Mouse (Mus musculus) stomach, postnatal 0 days (tissue): ENCODE measurements around the gene Foxo4. TPM values are rescaled to one million over a fixed set of nuclear protein-coding genes. Genes with fewer than 3 reads are reported as not detected.

Source experiments
- ATAC-seq: fragments of 200-750 bp; cut with Nextera tagmentation; 2 replicates; pipeline ENCODE4 v1.8.0; 2017; ENCODE audit not compliant: low FRiP score, low TSS enrichment
- DNase-seq: peaks from one replicate; pipeline ENCODE4 v3.0.0-alpha.2; 2016; ENCODE audit warnings: low spot score
- H3K27ac ChIP-seq: fragments of 300-500 bp; sonication (generic); replicated peaks from 2 replicates; pipeline ENCODE4 v1.5.1; 2014; ENCODE audit warnings: mild to moderate bottlenecking, control low read depth
- H3K27me3 ChIP-seq: fragments of 300-500 bp; sonication (generic); 2 replicates; pipeline ENCODE4 v1.6.1; 2014; ENCODE audit warnings: low read length; ENCODE audit not compliant: control insufficient read depth, insufficient read depth
- H3K36me3 ChIP-seq: fragments of 300-500 bp; sonication (generic); 2 replicates; pipeline ENCODE4 v1.6.1; 2014; ENCODE audit warnings: low read length, mixed read lengths; ENCODE audit not compliant: control insufficient read depth, insufficient read depth
- H3K4me1 ChIP-seq: fragments of 300-500 bp; sonication (generic); replicated peaks from 2 replicates; pipeline ENCODE4 v1.6.1; 2014; ENCODE audit warnings: antibody characterized with exemption; ENCODE audit not compliant: control insufficient read depth, insufficient read depth
- H3K4me2 ChIP-seq: fragments of 300-500 bp; sonication (generic); replicated peaks from 2 replicates; pipeline ENCODE4 v1.6.1; 2014; ENCODE audit warnings: low read depth, mild to moderate bottlenecking, control low read depth, moderate library complexity
- H3K4me3 ChIP-seq: fragments of 300-500 bp; sonication (generic); 2 replicates; pipeline ENCODE4 v1.5.1; 2014; ENCODE audit warnings: low read depth, low read length, control low read depth
- H3K9ac ChIP-seq: fragments of 300-500 bp; sonication (generic); 2 replicates; pipeline ENCODE4 v1.6.1; 2014; ENCODE audit warnings: mild to moderate bottlenecking, low read length, control low read depth, mixed read lengths
- H3K9me3 ChIP-seq: fragments of 300-500 bp; sonication (generic); 2 replicates; pipeline ENCODE4 v1.6.1; 2016; ENCODE audit warnings: low read length; ENCODE audit not compliant: control insufficient read depth
- CTCF ChIP-seq: IDR thresholded peaks from 2 replicates; pipeline ENCODE4 v1.5.1; 2016; ENCODE audit warnings: antibody characterized with exemption, low read depth, mild to moderate bottlenecking, moderate library complexity
- EP300 ChIP-seq: optimal IDR thresholded peaks from 2 replicates; pipeline ENCODE3; 2016; ENCODE audit warnings: antibody characterized with exemption
- WGBS: fragments of 180-500 bp; shearing (Covaris S2); extraction: QIAGEN DNeasy Blood & Tissue Kit; methylation state at CpG from one replicate; pipeline ENCODE4 v1.1.7; 2014; 5-methylcytosine and 5-hydroxymethylcytosine counted together
- polyA plus RNA-seq: library from polyadenylated mRNA; unstranded; fragments of >200 nt; fragmentation: Nextera tagmentation; extraction: Ambion mirVana; gene quantifications from 2 replicates; pipeline ENCODE4 v1.2.1, GENCODE M21; 2015

Gene Foxo4
- polyA plus RNA-seq, 1 experiment from 2014 or later, result 0.97 TPM

GRCm38 (mm10) chrX:101299473-101300426, 45.4 kb downstream of the Foxo4 start:
- no peaks in the 10 kb centered on the region for H3K9me3 ChIP-seq
- no peaks in the 10 kb centered on the region for H3K4me1 ChIP-seq
- WGBS, result 18% methylated on average over 11 of the region's 13 CpGs
- no peak for TF ChIP-seq EP300
- TF ChIP-seq CTCF, result no peak
- DNase-seq, result no peak
- H3K9ac ChIP-seq, result peak overlapping the region; percentile 27; the same call in 1 of the 2 replicates
- H3K4me3 ChIP-seq, result peak overlapping the region; percentile 27
- no peaks in the 10 kb centered on the region for H3K36me3 ChIP-seq
- peak; percentile 13; the same call in 1 of the 2 replicates for ATAC-seq
- peak overlapping the region; percentile 54 for H3K4me2 ChIP-seq
- H3K27ac ChIP-seq, result no peak overlapping the region
- H3K27me3 ChIP-seq, result no peaks in the 10 kb centered on the region

DNA sequence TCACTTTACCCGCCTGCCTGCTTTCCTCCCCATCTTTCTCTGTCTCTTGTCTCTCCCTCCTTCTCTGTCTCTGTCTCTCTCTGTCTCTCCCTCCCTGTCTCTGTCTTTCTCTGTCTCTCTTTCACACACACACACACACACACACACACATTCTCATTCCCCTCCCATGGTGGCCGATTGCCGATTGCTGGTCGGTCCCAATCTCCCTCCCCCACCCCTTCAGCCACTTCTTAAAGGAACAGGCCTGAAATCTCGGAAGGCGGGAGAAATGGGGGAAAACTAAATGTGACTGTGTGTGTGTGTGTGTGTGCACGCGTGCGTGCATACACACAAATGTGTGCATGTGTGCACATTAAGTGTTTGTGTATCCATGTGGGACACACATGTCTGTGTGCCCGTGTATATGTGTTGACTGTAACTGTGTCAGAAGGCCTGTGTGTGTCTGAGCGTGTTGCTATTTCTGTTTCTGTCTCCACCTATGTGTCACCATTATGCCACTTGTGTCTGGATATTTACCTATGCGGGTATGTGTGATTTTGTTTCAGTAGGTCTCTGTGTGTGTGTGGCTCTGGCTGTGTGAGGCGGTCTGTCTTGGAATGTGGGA, 46.2 kb downstream of the Foxo4 start:
- H3K36me3 ChIP-seq, result no peaks in the 10 kb centered on the region
- TF ChIP-seq EP300 (no peak), CTCF (no peak)
- peak; percentile 26 for DNase-seq
- peak overlapping the region; percentile 13; the same call in 1 of the 2 replicates for H3K4me3 ChIP-seq
- H3K27me3 ChIP-seq, result no peaks in the 10 kb centered on the region
- no peaks in the 10 kb centered on the region for H3K9me3 ChIP-seq
- no peaks in the 10 kb centered on the region for H3K4me1 ChIP-seq
- H3K27ac ChIP-seq, result no peak overlapping the region
- ATAC-seq, result peak; percentile 24; the same call in 1 of the 2 replicates
- H3K4me2 ChIP-seq, result peak overlapping the region; percentile 54
- 32% methylated on average over 13 of the region's 13 CpGs for WGBS
- no peak overlapping the region for H3K9ac ChIP-seq

GRCm38 (mm10) chrX:101301654-101302053, 47.3 kb downstream of the Foxo4 start:
- Histone ChIP-seq H3K4me1 (no peaks in the 10 kb centered on the region), H3K9me3 (no peaks in the 10 kb centered on the region), H3K9ac (no peak overlapping the region), H3K4me3 (no peak overlapping the region), H3K36me3 (no peaks in the 10 kb centered on the region), H3K4me2 (no peak overlapping the region), H3K27ac (no peak overlapping the region), H3K27me3 (no peaks in the 10 kb centered on the region)
- DNase-seq (no peak), ATAC-seq (no peak)
- WGBS, result 82% methylated on average over 9 of the region's 9 CpGs
- TF ChIP-seq EP300 (no peak), CTCF (no peak)

- no peak overlapping the region for H3K4me2 ChIP-seq
- ATAC-seq (no peak), DNase-seq (no peak)
- TF ChIP-seq EP300 (no peak), CTCF (no peak)
- H3K9ac ChIP-seq, result no peak overlapping the region
- H3K27me3 ChIP-seq, result no peaks in the 10 kb centered on the region
- H3K4me1 ChIP-seq, result no peaks in the 10 kb centered on the region
- no peaks in the 10 kb centered on the region for H3K36me3 ChIP-seq
- no peak overlapping the region for H3K4me3 ChIP-seq
- 69% methylated on average over 2 of the region's 2 CpGs for WGBS
- no peaks in the 10 kb centered on the region for H3K9me3 ChIP-seq
- H3K27ac ChIP-seq, result no peak overlapping the region
Measured at GRCm38 (mm10) chrX:101304646-101305045, 50.3 kb downstream of the Foxo4 start.

DNA sequence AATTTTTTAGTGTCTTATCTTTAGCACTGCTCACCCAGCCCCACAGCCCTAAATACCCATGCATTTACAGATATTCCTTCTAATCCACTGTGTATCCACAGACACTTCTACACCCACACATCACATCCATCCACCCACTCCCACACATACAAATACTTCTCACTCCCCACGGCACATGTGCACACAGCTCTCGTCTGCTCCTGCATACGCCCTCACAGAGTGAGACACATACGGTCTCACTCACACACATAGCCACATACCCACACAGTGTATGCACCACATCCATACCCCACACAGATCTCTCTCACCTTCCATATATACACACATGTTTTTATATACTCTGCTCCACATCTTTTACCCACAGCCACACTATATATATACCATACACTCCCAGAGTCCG, 55.0 kb downstream of the Foxo4 start:
- H3K36me3 ChIP-seq, result no peaks in the 10 kb centered on the region

More for the DNA sequence above, 55.0 kb downstream of the Foxo4 start:
- Histone ChIP-seq H3K4me1 (no peaks in the 10 kb centered on the region), H3K27me3 (no peaks in the 10 kb centered on the region), H3K27ac (no peak overlapping the region), H3K9me3 (no peaks in the 10 kb centered on the region), H3K4me2 (no peak overlapping the region), H3K9ac (no peak overlapping the region), H3K4me3 (no peak overlapping the region)
- WGBS, result 91% methylated on average over 5 of the region's 5 CpGs
- no peak for TF ChIP-seq CTCF
- no peak for TF ChIP-seq EP300
- DNase-seq, result no peak
- ATAC-seq, result no peak

Other genes with a start within 250 kb of the Foxo4 start
- gene Tex11, start 194.9 kb upstream of the Foxo4 start, polyA plus RNA-seq, result 0.08 TPM in 2 replicates
- gene Slc7a3, start 168.5 kb upstream of the Foxo4 start, polyA plus RNA-seq, result 1.8 and 2.1 TPM in 2 replicates
- 35.7 and 40.0 TPM in 2 replicates for gene Snx12, start 32.0 kb upstream of the Foxo4 start, polyA plus RNA-seq
- not detected in 2 replicates for gene Gm614, start 9.5 kb downstream of the Foxo4 start, polyA plus RNA-seq
- 3.3 and 3.8 TPM in 2 replicates for gene Il2rg, start 13.7 kb downstream of the Foxo4 start, polyA plus RNA-seq
- gene Gm20489, start 14.5 kb downstream of the Foxo4 start, polyA plus RNA-seq, result not detected in 2 replicates
- gene Med12, start 19.5 kb downstream of the Foxo4 start, polyA plus RNA-seq, result 10.1 and 11.7 TPM in 2 replicates
- gene Nlgn3, start 44.6 kb downstream of the Foxo4 start, polyA plus RNA-seq, result 1.7 TPM in 2 replicates
- 49.0 and 52.2 TPM in 2 replicates for gene Gjb1, start 121.8 kb downstream of the Foxo4 start, polyA plus RNA-seq
- 12.2 and 13.2 TPM in 2 replicates for gene Zmym3, start 166.3 kb downstream of the Foxo4 start, polyA plus RNA-seq
- gene Nono, start 174.8 kb downstream of the Foxo4 start, polyA plus RNA-seq, result 107 and 119 TPM in 2 replicates
- 1.2 and 1.8 TPM in 2 replicates for gene Itgb1bp2, start 194.6 kb downstream of the Foxo4 start, polyA plus RNA-seq